Mouse (Mus musculus): ENCODE measurements around the gene Svs5.

GRCm38 (mm10) chr2:164348980-164349379, 16.4 kb downstream of the Svs5 start:
- no peak for TF ChIP-seq FLI1 (IDR thresholded peaks at IDR 0.05; ENCODE audit: low read length)
- no peak for TF ChIP-seq GATA1 (IDR thresholded peaks at IDR 0.05; ENCODE audit: borderline replicate concordance, low read length)

Measured in megakaryocyte, embryonic 14.5 days (primary cell).